Mouse (Mus musculus) kidney, embryonic 15.5 days (tissue): ENCODE data around the gene Sult2a1. TPM values are rescaled to one million over a fixed set of nuclear protein-coding genes. Genes with fewer than 3 reads are reported as not detected.
"Not testable (repeated sequence)": the region's sequence is repeated elsewhere in the genome, so short reads cannot be mapped to it uniquely, and the experiment has no call there.

ENCODE experiments used
- ATAC-seq: fragments of 200-750 bp; cut with Nextera tagmentation; replicated peaks from 2 replicates; pipeline ENCODE4 v1.8.0; 2017; ENCODE audit warnings: moderate TSS enrichment; ENCODE audit not compliant: low FRiP score
- H3K27ac ChIP-seq: fragments of 300-500 bp; sonication (generic); 2 replicates; pipeline ENCODE4 v1.5.1; 2015; ENCODE audit warnings: mild to moderate bottlenecking, inconsistent platforms
- H3K27me3 ChIP-seq: fragments of 300-500 bp; sonication (generic); 2 replicates; pipeline ENCODE4 v1.6.1; 2015; ENCODE audit warnings: inconsistent platforms
- H3K36me3 ChIP-seq: fragments of 300-500 bp; sonication (generic); 2 replicates; pipeline ENCODE4 v1.6.1; 2015; ENCODE audit warnings: inconsistent platforms
- H3K4me1 ChIP-seq: fragments of 300-500 bp; sonication (generic); 2 replicates; pipeline ENCODE4 v1.6.1; 2015; ENCODE audit warnings: inconsistent platforms
- H3K4me2 ChIP-seq: fragments of 300-500 bp; sonication (generic); 2 replicates; pipeline ENCODE4 v1.6.1; 2015; ENCODE audit warnings: moderate library complexity, mild to moderate bottlenecking, inconsistent platforms
- H3K4me3 ChIP-seq: fragments of 300-500 bp; sonication (generic); replicated peaks from 2 replicates; pipeline ENCODE4 v1.5.1; 2015; ENCODE audit warnings: mild to moderate bottlenecking, inconsistent platforms
- H3K9ac ChIP-seq: fragments of 300-500 bp; sonication (generic); 2 replicates; pipeline ENCODE4 v1.6.1; 2015; ENCODE audit warnings: mild to moderate bottlenecking, inconsistent platforms
- H3K9me3 ChIP-seq: fragments of 300-500 bp; sonication (generic); replicated peaks from 2 replicates; pipeline ENCODE4 v1.6.1; 2016; ENCODE audit warnings: inconsistent platforms
- WGBS: fragments of 180-500 bp; shearing (Covaris S2); methylation state at CpG from one replicate; pipeline ENCODE4 v1.1.7; 2015; ENCODE audit warnings: mixed read lengths; 5-methylcytosine and 5-hydroxymethylcytosine counted together
- polyA plus RNA-seq: library from polyadenylated mRNA; unstranded; fragments of >200 nt; fragmentation: Nextera tagmentation; extraction: Ambion mirVana; gene quantifications from 2 replicates; pipeline ENCODE4 v1.2.1, GENCODE M21; 2015

The Sult2a1 gene
- polyA plus RNA-seq = not detected in 2 replicates

DNA sequence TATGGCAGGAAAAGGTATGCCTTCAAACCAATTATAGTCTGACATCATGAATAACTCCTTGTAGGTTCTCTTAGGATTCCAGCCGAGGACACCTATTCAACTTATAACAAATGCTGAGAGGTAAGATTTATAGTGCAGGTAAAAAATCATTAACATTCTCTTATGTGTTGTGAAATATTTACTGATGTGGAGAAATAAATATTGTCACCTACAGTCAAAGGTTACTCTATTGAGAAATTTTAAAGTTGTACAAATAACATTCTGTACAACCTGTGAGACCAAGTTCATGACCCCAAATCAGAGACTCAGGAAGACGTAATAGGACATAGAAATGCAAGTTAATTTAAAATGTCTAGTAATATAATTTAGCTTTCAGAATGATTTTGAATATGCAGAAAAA, at the start of gene Sult2a1:
Sult2a1 (minus strand) TSS at position 101 of the 400 bp plus-strand sequence.
- not testable (repeated sequence) for H3K9ac ChIP-seq, H3K4me2 ChIP-seq, ATAC-seq, H3K27me3 ChIP-seq, H3K9me3 ChIP-seq, H3K4me3 ChIP-seq, H3K27ac ChIP-seq, H3K4me1 ChIP-seq, H3K36me3 ChIP-seq
- WGBS = 86% methylated on average over 1 of the region's 2 CpGs

DNA sequence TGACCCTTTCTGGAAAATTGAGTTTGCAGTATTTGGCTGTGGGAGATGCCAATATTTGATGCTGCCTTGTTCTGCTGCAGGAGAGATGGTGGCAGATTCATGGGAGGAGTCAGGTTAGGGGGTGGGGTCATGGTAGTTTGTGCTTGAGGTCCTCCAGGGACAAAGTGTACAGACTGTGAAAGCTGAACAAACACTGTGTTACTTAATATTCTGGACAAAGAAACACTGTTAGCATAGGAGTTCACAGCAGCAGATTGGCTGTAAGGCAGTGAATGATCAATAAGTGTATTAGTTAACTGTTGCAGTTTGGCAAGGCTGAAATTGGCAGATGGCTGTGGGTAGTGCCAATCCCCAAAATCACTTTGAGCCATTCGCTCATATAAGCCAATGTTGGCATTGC, 23.3 kb downstream of the Sult2a1 start:
- no peak for ATAC-seq
- H3K4me3 ChIP-seq = no peak overlapping the region

More for the DNA sequence above, 23.3 kb downstream of the Sult2a1 start:
- no peak overlapping the region for H3K4me2 ChIP-seq
- WGBS = 88% methylated on average over 1 of the region's 1 CpGs
- no peaks in the 10 kb centered on the region for H3K27me3 ChIP-seq
- H3K27ac ChIP-seq = no peak overlapping the region
- no peaks in the 10 kb centered on the region for H3K9me3 ChIP-seq
- no peaks in the 10 kb centered on the region for H3K4me1 ChIP-seq
- no peaks in the 10 kb centered on the region for H3K36me3 ChIP-seq
- no peak overlapping the region for H3K9ac ChIP-seq

Other genes starting within 250 kb of the Sult2a1 start
- gene Sult2a5, start 213.4 kb downstream of the Sult2a1 start, polyA plus RNA-seq = not detected in 2 replicates
- gene Sult2a2, start 103.9 kb downstream of the Sult2a1 start, polyA plus RNA-seq = not detected in 2 replicates
- not detected in 2 replicates for gene Sult2a4, start 152.2 kb upstream of the Sult2a1 start, polyA plus RNA-seq